Mouse (Mus musculus) sigmoid colon, adult 10 weeks (tissue): ENCODE results near the gene Dazap1. TPM values are rescaled to one million over a fixed set of nuclear protein-coding genes. Genes with fewer than 3 reads are reported as not detected.

Experiments
- polyA plus RNA-seq: library from polyadenylated mRNA; stranded (reverse); fragments of 350-450 nt; fragmentation: Illumina TruSeq; extraction: RNeasy Lipid Tissue Mini Kit (QIAGEN cat#74804); gene quantifications from one replicate; pipeline ENCODE4 v1.2.3, GENCODE M21; 2014; ENCODE audit warnings: low read depth, low replicate concordance

Dazap1 gene
- 27.3 TPM for polyA plus RNA-seq

DNA sequence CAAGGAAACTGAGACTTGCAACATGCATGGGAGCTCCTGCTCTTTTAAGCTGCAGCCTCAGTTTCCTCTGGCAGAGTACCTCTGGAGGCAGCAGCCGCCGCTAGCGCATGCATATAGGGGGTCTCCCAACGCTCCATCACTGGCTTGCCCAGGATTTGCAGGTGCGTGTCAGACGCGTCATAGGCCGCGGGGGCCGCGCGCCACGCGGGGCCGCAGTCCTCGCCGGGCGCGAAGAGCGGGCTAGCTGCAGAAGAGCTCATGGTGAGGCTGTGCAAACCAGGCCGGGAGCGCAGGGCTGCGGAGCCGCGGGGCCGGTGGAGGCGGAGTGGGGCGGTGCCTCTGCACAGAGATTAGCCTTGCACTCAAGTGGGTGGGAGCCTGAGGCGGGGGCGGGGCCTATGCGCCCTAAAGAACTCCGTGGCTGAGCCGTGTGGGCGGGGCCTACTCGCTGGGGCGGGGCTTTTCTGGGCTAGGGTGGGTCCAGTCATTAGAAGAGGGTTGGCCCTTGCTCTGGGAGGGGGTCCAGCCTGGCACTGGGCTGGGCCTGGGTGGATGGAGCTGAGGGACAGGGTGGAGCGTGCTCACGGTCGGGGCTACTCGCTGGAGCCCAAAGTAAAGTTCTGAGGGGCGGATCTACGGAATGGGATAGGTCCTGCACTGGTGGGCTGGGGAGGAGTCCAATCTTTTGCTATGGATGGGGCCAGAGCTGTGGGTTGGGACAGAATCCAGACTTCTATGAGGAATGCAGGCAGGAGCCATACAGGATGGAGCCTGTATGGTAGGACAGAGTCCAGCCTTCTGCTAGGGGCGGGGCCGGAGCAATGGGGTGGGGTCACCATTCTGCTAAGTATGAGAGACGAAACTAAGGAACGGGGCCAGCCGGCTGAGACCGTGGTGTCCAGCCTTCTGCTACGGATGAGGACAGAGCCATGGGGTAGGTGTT lies at the start of gene Dazap1, which contains the start of gene Gamt:
Gene Dazap1 (plus strand): TSS at position 845 of the 943 bp plus-strand sequence.
Gene Gamt (minus strand): TSS at position 371 of the 943 bp plus-strand sequence.

DNA sequence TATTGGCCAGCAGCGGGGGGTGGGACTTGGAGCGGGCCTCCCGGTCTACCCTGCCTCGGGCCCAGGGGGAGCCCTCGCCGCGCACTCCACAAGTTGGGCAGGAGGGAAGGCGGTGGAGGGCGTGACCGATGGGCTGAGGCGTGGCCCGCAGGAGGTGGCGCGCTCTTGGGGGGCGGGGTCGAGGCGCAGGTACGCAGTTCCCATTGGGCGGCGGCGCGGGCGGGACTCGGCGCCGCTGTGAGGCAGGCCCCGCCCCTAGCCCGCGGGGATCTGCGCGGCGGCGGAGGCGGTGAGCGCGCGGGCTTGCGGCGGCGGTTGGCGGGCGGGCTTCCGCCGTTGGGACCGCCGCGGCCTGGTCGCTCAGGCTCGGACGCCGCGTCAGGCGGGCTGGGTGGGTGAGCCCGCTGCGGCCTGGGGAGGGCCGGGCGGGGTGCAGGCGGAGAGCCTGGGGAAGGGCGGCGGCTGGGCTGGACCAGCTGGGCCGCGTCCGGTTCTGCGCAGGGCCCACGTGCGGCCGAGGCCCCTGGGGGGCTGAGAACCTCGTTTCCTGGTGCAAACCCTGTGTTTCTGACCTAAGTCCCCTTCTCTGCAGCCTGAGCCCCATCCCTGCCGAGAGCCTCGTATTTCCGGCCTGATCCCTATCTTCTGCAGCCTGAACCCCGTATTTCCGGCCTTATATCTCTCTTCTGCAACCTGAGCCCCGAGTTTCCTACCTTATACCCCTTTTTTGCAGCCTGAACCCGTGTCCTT lies 34.7 kb upstream of the Dazap1 start, which contains the start of gene Mum1:
Gene Mum1 (plus strand): TSS at position 19 of the 750 bp plus-strand sequence.

DNA sequence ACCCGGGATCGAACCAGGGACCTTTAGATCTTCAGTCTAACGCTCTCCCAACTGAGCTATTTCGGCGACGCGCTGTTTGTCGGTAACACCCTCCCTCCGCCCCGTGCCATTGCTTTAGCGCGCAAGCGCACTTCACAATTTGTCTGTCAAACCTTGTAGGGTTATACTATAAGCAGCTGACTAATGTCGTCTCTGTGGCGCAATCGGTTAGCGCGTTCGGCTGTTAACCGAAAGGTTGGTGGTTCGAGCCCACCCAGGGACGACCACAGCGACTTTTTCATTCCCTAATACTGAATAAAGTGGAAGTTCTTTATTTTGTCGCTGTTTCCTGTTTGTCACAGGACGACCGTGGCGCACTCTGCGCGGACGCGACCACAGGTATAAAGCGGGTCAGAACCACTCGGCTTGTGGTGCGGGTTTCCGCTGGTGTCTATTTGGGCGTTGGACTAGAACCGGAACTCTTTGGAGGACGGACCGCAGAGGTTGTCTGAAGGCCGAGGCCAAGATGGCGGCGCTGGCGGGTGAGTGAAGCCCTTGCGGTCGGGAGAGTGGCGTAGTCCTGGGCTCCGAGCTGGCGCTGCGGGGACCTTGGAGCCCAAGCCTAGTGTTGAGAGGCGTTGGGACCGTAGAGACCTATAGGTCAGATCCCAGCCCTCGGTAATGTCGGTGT lies 12.2 kb upstream of the Dazap1 start, which contains the start of gene Ndufs7:
Gene Ndufs7 (plus strand): TSS at position 151 of the 670 bp plus-strand sequence.

DNA sequence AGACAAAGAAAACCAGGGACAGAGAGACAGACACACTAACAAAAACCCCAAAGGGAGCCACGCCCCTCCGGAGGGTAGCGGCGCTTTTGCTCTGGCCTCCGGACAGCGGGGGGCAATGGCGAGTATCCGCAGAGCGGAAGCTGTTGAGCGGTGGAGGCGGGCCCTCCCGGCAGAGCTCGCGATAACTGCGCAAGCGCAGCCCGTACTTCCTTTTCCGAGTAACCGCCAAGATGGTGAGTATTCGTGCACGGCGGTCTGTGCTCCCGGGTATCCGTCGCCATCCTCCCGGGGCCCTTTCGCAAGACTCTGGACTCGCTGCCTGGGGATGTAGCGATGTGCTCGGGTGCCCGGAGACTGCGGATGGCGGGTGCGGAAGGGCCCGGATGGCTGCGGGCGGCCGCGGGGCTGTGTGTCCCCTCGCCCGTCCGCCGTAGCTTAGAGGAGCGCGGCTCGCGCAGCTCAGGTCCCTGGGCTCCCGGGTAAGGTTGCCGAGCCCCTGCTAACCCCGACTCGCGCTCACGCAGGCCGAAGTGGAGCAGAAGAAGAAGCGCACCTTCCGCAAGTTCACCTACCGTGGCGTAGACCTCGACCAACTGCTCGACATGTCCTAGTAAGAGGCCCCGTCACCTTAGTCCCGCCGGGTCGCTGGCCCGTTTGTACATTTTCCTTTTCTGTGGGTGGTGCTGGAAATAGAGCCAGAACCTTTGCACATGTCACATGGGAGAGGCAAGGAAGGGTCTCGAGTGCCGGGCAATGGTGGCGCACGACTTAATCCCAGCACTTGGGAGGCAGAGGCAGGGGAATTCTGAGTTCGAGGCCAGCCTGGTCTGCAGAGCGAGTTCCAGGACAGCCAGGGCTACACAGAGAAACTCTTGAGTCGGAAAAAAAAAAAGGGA lies 31.2 kb downstream of the Dazap1 start, which contains the start of gene Rps15:
Gene Rps15 (plus strand): TSS at position 203 of the 896 bp plus-strand sequence.

DNA sequence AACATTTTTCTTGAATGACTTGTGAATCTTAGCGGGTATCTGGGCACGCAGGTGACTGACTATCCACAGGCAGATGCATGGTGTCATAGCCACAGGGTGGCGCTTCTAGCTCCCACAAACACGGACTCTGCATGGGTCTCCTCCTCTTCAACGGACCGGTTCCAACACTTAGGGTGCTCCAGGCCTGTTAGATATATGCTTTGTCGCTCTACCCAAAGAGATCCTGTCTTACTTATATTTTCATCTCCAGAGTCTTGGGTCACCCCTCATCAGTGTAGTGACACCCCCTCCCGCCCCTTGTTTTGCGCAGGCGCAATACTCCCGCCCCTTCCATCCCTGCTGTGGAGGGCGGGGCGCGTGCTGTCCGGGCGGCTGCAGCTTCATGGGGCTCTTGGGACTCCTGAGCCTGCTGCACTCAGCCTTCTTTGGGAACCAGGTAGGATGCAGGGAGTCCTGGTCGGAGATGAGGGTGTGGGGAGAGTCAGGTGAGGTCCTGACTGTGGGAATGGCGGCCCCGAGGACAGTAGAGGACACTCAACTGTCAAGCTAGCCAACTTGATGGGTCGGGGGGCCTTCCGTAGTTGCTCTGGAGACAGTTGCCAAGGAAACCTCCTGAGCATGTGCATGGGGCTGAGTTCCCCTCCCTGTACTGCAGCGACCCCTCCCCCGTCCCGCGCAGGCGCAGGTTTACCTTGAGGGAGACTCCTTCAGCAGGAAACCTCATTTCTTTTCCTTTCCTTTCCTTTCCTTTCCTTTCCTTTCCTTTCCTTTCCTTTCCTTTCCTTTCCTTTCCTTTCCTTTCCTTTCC lies 34.5 kb downstream of the Dazap1 start, which contains the start of gene Apc2:
Gene Apc2 (plus strand): TSS at position 360 of the 808 bp plus-strand sequence.

DNA sequence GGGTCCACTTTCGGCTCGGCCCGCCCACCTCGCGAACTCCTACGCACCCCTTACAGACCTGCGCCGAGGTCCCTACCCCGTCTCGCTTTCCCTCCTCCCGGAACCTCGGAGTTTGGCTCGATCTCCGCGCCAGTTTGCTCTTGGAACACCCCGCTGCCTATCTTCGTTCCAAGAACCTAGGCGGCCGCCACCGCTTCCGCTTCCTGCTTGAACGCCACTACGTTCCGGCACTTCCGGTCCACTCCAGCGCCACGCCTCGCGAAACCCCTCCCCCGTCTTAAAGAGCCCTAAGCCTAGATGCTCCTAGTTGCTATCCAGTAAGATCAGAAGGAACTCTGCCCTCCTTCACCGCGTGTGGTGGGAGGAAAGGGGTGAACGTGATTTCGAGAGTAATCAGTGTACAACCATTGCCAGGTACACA lies 59.1 kb downstream of the Dazap1 start, which contains the start of gene 2310011J03Rik:
Gene 2310011J03Rik (minus strand): TSS at position 198 of the 421 bp plus-strand sequence.

DNA sequence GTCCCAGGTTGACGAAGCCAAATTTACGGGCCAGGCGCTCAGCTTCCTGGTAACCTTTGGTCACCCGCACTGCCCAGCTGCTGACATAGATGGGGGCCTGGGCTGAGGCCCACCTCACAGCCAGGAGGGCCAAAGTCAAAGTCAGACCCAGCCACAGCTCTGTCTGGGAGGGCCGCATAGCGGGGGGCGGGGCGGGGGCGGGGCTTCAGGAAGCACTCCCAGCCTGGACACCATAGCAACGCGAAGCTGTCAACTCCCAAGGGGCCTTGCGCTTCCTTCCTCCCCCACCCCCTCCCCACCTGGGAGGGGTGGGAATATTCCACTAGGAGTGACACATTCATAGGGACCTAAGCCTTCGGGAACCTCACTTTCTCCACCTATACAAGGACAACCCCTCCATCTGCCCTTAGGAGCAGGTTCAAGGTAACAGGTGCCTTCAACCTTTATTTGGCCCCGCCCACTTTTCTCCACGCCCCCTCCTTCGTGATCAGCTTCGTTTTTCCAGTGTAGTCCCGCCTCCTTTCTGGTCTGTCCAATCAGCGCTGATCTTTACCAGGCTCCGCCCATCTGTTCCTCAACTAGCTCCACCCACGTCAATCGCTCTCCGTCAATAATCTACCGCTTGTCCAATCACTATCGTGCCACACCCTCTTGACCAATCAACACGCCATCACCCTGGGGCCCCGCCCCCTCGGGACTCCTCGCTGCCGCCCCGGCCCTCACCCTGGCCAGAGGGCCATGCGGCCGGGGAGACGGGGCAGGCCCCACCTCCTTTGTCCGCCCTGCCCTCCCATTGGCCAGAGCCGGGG lies 68.2 kb downstream of the Dazap1 start, which contains the start of the genes Pcsk4 and Reep6:
Gene Pcsk4 (minus strand): TSS at position 226 of the 809 bp plus-strand sequence.
Gene Reep6 (plus strand): TSS at position 681 of the 809 bp plus-strand sequence.

Other genes with a start within 250 kb of the Dazap1 start
- gene Arhgap45, start 244.8 kb upstream of the Dazap1 start, polyA plus RNA-seq: not detected
- gene Polr2e, start 221.7 kb upstream of the Dazap1 start, polyA plus RNA-seq: 0.63 TPM
- gene Gpx4, start 214.3 kb upstream of the Dazap1 start, polyA plus RNA-seq: 21.4 TPM
- gene Sbno2, start 155.9 kb upstream of the Dazap1 start, polyA plus RNA-seq: 1.6 TPM
- gene Stk11, start 145.7 kb upstream of the Dazap1 start, polyA plus RNA-seq: 6.7 TPM
- gene Atp5d, start 122.9 kb upstream of the Dazap1 start, polyA plus RNA-seq: 0.50 TPM
- gene Cbarp, start 120.7 kb upstream of the Dazap1 start, polyA plus RNA-seq: not detected
- gene Midn, start 113.2 kb upstream of the Dazap1 start, polyA plus RNA-seq: 13.1 TPM
- 23.0 TPM for gene Cirbp, start 95.5 kb upstream of the Dazap1 start, polyA plus RNA-seq
- gene 1600002K03Rik, start 88.5 kb upstream of the Dazap1 start, polyA plus RNA-seq: not detected
- gene Efna2, start 82.0 kb upstream of the Dazap1 start, polyA plus RNA-seq: 0.79 TPM
- 4.9 TPM for gene Mum1, start 35.1 kb upstream of the Dazap1 start, polyA plus RNA-seq
- gene Ndufs7, start 12.4 kb upstream of the Dazap1 start, polyA plus RNA-seq: 12.8 TPM
- gene Gamt, start 474 bp upstream of the Dazap1 start, polyA plus RNA-seq: not detected
- gene Rps15, start 31.0 kb downstream of the Dazap1 start, polyA plus RNA-seq: 2.1 TPM
- not detected for gene Apc2, start 34.5 kb downstream of the Dazap1 start, polyA plus RNA-seq
- gene 2310011J03Rik, start 59.1 kb downstream of the Dazap1 start, polyA plus RNA-seq: 0.98 TPM
- not detected for gene Pcsk4, start 68.0 kb downstream of the Dazap1 start, polyA plus RNA-seq
- 0.88 TPM for gene Reep6, start 68.5 kb downstream of the Dazap1 start, polyA plus RNA-seq
- gene Adamtsl5, start 86.9 kb downstream of the Dazap1 start, polyA plus RNA-seq: 0.57 TPM
- not detected for gene Plk5, start 95.0 kb downstream of the Dazap1 start, polyA plus RNA-seq
- gene Mex3d, start 126.2 kb downstream of the Dazap1 start, polyA plus RNA-seq: 6.1 TPM
- gene Mbd3, start 138.1 kb downstream of the Dazap1 start, polyA plus RNA-seq: not detected
- gene Uqcr11, start 145.3 kb downstream of the Dazap1 start, polyA plus RNA-seq: not detected
- 3.2 TPM for gene Tcf3, start 172.2 kb downstream of the Dazap1 start, polyA plus RNA-seq
- not detected for gene Onecut3, start 233.3 kb downstream of the Dazap1 start, polyA plus RNA-seq